Mouse (Mus musculus): ENCODE measurements around the gene Stk11.

GRCm38 (mm10) chr10:80137626-80138552 is 22.3 kb downstream of the Stk11 start:
- TF ChIP-seq ZMIZ1 (IDR thresholded peaks at IDR 0.05; ENCODE audit: low read depth, low read length) = no peak
- no peak for TF ChIP-seq POLR2A (IDR thresholded peaks at IDR 0.05; ENCODE audit: low read depth, low read length)
- TF ChIP-seq EP300 (IDR thresholded peaks at IDR 0.05; ENCODE audit: low read length) = no peak

Data from CH12.LX (cell line).